Mouse (Mus musculus) right cerebral cortex, postnatal 36 days (tissue): ENCODE data around the gene Pfkfb4.
A peak's percentile ranks its signal among the peaks of the same experiment; 100 is the strongest.

Experiments
- DNase-seq, 2 experiments: peaks; one replicate each; pipeline ENCODE4 v3.0.0; 2022; ENCODE audit warnings: low spot score in 2 of 2, mixed read lengths in 1 of 2

Gene Pfkfb4

DNA sequence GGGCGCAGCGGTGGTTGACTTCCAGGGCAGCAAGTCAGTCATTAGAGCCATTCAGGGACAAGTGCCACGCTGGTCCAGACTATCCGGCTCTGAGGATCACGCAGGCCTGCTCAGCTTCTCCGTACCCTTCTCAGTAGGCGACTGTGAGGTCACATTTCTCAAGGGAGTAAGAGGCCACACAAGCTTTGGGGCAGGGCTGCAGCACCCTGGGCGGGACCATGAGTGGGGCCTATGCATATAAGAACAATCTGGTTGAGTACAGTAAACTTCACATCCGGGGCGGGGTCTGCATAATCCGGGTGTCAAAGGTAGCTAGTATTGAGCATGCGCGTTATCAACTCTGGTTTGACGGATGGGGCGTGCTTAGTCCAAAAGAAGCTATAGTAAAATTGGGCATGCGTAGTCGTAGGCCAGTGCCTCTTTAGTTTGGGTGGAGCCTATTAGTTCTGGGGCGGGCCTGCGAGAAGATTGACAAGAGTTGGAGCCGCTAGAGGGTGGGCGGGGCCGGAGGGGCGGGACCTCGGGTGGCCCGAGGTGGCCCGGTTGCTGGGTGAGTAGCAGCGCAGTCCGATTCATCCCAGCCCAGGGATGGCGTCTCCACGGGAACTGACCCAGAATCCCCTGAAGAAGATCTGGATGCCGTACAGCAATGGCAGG is at the start of gene Pfkfb4:
Pfkfb4 (plus strand) TSS at position 351 of the 657 bp plus-strand sequence.
- peak; percentile 91 to 98 for DNase-seq

DNA sequence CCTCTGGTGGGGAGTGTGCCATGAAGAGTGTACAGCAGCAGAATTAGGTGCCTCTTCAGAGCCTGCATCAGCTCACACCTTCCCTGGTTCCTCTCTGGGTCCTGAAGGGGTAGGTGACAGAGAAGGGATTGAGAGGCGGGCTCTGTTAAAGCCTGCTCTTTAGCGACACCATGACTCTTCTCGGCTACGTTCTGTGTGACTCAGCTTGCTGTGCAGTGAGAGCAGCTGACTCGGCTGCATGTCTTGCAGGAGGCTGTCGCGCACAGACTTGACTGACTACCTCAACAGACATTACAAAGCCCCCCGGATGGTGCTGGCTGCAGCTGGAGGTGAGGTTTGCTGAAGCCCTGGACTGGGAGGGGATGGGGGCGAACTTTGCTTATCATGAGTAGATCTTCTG is 46.5 kb upstream of the Pfkfb4 start:
- no peak for DNase-seq

DNA sequence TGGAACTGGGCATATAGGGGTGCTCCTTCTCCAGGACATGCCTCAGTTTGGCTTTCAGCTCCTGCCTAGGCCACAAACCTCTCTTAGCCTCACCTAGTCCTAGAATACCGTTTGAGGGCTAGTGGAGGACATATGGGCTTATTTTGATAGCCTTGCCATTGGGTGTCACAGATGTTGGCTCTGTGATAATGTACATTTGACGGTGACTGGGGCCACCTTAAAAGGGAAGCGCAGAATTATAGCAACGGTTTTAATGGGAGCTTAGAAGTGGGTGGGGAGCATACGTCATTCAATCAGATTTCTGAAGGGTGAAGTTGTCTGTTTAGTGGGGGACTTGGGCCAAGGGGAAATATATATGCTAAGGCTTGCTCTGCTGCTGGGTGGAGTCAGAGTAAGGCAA is 46.0 kb upstream of the Pfkfb4 start:
- DNase-seq: no peak

DNA sequence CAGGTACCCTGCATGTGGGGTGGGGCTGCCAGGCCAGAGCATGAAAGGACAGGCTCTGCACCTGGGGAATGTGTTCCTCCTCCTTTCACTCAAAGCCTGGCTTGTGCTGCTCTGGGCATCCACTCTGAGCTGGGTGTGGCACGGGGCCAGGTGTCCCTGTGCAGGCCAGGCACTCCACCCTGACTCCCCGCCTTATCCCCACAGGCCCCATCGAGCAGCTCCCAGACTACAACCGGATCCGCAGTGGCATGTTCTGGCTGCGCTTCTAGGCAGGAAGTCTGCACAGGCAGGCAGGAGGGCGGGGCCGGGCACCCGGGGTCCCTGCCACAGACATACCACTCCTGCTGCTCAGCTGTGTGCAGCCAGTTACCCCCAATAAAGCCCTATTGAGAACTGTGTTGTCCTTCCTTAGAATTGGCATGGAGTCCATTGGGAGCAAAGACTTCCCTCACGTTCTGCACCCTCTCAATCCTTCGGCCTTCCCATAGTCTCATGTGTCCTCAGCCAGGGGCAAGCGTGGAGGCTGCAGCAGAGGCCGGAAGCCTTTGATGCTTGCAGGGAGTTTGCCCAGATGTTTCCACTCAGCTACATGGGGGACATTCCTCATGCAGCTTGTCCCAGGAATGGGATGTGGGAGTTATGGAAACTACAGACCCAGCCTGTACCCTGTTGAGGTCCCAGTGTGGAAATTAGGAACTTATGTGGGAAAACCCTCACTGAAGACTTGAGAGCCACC is 42.2 kb upstream of the Pfkfb4 start:
- DNase-seq: no peak

DNA sequence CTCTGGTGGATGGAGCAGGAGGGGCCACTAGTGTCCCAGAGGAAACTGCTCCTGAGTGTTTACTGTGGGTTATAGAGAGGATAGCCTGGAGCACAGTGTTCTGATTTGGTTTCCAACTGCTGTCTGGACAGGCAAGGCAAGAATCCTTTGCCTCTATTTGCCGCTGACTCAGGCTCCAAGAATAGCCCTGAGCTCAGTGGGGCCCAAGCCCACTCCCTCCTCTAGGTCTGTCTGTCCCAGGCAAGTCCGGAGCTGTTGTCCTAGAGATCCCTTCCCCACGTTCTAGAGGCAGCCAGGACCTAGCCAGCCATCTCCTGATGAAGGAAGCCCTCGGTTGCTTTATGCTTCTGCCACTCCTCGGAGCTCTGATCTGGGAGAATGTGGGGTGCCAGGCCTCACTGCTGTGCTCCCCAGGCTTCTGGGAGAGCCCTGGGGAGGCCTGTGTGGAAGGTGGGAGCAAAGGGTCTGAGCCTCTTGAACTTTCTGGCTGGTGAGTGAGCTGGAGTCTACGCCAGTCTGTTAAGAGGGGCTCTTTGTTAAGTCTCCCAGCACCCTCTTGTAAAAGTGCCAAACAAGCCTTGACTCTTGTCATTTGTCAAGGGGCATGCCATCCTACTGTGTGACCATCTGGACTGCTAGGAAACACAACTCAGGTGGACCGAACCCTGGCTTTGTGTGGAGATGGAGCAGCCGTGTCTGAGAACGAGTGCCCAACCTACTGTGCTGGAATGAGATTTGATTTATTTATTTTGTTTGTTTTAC is 41.4 kb upstream of the Pfkfb4 start:
- DNase-seq: no peak

DNA sequence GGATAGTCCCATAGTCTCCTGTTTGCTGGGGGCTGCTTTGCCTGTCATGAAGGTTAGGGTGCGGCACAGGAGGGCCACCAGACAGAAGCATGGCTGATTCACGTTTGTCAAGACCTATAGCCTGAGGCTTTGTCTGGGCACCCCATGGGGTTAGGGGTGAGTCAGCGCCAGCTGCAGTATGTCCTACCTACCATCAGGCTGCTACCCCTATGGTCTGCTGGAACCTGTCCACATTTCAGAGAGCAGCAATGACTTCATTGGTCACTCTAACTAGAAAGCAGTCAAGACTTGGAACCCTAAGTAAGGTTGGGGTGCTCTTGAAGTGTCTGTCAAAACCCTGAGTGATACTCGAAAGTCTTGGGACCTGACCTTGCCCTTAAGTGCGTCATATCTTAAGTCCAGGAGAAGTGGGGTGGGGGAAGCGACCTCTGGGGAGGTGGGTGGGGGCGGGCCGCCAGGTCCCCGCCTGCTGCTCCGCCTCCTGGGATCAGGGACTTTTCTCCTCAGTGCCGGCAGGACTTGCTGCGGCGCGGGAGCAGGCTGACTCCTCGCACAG is 38.4 kb upstream of the Pfkfb4 start, which contains the start of gene Col7a1:
Col7a1 (plus strand) TSS at position 506 of the 556 bp plus-strand sequence.
- DNase-seq: no peak

DNA sequence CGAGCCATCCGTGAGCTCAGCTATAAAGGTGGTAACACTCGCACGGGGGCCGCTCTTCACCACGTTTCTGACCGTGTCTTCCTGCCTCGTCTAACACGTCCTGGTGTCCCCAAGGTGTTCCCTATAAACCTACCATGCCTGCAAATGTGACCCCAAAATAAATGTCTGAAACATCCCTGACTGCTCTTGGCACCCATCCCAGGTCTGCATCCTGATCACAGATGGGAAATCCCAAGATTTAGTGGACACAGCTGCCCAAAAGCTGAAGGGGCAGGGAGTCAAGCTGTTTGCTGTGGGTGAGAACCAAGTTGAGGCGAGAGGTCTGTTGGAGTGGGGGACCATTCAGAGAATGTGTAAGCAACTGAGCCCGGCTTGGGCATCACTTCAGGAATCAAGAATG is 36.3 kb upstream of the Pfkfb4 start:
- DNase-seq: no peak

DNA sequence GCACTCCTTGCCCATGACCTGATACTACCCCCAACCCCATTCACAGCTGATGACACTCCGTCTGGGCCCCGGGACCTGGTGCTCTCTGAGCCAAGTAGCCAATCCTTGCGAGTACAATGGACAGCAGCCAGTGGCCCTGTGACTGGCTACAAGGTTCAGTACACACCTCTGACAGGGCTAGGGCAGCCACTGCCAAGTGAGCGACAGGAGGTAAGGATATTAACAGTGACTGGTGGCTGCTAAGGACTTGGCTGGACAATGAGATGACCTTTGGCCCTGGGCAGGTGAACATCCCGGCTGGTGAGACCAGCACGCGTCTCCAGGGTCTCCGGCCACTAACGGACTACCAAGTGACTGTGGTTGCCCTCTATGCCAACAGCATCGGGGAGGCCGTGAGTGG is 35.7 kb upstream of the Pfkfb4 start:
- no peak for DNase-seq

DNA sequence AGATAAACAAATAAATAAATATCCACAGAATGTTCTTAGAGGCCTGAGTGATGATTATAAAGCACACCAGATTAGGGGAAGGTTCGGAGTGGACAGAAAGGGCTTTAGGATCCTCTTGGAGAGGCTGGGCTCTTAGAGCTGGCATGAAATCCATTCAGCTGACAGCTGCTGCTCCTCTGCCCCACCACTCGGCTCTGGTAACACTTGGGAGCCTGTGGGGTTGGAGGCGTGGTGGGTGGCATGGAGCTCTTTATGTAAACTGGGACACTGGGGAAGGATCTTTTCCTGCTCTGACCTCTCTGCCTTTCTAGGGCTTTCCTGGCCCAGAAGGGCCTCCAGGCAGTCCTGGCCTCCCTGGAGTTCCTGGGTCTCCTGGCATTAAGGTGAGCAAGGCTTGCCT is 28.0 kb upstream of the Pfkfb4 start:
- DNase-seq: no peak

DNA sequence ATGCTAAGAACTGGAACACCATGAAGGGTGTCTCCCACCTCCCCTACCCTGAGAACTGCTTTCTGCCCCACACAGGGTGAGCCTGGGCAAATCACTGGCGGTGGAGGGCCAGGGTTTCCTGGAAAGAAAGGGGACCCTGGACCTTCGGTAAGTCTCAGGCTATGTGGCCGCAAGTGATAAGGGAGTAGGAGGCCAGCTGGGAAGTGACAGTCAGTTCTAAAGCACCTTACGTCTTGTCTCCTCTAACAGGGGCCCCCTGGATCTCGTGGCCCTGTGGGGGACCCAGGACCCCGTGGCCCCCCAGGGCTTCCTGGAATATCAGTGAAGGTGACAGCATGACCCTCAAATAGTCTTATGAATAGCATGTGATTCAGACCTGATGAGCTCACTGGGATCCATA is 27.2 kb upstream of the Pfkfb4 start:
- no peak for DNase-seq

DNA sequence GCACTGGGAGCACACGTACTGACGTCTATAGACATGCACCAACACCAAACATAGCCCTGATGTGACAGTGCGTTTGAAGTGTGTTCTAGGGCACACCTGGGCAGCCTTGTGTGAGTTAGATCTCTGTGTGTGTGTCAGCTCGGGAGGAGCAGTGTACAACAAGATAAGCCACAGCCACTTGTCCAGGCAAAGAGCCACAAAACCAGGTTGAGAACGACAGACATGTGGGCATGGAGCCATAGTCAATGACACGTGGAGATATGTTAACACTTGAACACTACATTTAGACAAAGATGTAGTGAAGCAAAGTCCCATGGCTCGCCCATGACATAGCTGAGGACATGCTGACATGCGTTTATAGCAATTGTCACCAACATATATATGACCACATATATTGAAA is 21.0 kb upstream of the Pfkfb4 start:
- no peak for DNase-seq

DNA sequence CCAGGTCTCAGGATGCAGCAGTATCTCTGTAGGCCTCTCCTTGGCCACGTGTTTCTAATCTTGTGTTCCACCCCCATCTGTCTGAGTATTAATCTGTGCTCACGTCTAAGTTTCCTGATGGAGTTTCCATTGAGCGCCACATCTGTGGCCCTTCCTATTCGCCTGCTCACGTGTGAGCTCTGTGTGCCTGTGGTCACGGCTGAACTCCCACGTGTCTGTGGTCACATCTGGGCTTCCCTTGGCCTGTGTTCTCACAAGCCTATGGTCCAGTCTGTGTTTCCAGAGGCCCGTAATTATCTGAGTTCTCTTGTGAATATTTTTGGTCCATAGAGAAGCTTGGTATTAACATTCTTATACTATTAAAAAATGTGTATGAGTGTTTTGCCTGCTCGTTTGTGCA is 15.1 kb upstream of the Pfkfb4 start:
- DNase-seq: no peak

DNA sequence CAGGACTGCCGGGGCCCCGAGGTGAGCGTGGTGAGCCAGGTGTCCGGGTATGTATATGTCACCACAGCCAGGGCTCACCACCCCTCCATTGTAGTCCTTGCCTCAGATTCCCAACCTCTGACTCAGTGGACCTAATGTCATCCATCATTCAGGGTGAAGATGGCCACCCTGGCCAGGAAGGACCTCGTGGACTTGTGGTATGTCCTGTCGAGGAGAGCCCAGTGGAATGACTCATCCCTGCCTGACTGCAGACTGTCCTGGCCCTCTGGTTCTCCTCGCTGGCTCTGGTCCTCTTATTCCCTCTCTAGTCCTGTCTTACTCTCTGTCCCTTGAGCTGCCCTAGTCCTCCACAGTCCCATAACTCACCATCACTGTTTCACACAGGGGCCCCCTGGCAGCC is 13.6 kb upstream of the Pfkfb4 start:
- DNase-seq: no peak

DNA sequence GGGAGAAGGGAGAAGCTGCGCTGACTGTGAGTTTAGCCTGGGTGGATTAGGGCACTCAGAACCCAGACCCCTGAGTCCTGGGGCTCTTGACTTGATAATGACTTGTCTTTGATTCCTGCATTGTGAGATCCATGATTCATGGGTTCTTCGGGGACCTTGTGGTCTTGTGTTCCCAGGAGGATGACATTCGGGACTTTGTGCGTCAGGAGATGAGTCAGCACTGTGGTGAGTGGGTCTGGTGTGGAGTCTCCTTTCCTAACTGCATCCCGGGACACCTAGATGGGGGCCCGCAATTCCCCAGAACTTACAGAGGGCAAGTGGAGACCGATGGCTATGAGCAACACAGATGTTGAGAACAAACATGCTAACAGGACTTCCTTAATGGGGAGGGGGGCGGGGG is 9.1 kb upstream of the Pfkfb4 start:
- DNase-seq: no peak

DNA sequence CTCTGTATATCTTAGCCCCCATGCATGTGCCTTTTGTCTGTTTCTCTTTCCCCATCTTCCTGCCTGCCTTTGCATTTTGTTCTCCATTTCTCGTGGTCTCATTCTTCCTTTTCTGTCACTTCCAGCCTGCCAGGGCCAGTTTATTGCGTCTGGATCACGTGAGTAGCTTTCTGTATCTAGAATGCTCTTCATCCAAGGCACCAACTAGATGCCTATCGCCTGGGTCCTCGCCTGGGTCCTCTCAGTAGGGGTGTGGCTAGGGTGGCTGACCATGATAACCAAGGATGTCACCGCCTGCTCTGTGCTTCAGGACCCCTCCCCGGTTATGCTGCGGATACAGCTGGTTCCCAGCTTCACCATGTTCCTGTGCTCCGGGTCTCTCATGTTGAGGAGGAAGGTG is 8.4 kb upstream of the Pfkfb4 start:
- DNase-seq: no peak

DNA sequence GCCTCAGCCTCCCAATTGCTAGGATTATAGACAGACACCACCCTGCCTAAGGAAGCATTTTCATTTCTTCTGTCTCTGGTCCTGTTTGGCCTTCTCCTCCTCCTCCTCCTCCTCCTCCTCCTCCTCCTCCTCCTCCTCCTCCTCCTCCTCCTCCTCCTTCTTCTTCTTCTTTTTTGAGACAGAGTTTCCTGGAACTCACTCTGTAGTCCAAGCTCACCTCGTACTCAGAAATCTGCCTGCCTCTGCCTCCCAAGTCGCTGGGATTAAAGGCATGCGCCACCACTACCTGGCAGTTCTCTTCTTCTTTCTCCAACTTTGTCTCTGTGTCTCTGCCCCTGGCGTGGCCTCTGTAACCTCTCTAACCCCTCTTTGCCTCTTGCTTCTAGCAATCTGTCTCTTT is 5.9 kb upstream of the Pfkfb4 start, which contains the start of gene Ucn2:
Ucn2 (plus strand) TSS at position 301 of the 400 bp plus-strand sequence.
- DNase-seq: no peak

DNA sequence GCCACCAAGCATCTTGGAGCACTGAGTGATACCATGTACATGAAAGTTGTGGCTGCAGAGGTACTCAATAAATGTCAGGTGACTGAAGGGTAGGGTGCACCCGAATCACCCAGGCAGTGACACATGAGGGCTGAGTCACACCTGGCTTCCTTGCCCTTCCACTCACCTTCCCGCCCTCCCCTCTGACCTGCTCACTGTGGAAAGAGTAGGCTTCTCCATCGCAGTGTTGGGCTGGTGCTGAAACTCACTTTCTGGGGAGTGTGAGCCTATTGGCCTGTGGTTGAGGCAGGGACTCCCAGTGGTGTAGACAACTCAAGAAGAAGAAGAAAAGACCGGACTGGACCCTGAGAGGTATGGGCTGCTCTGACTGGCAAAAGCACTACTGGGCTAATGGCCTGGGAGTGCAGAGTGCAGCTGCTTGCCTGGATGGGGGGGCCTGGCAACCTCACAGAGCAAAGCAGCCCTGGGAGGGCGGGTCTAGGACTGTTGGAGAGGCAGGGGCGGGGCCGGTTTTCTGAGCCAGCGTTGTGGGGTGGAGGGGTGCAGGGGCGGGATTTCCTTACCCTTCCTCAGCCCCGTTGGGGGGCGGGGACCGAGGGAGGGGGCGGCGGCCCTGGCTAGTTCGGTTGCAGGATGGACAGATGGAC is 3.8 kb upstream of the Pfkfb4 start:
- no peak for DNase-seq

DNA sequence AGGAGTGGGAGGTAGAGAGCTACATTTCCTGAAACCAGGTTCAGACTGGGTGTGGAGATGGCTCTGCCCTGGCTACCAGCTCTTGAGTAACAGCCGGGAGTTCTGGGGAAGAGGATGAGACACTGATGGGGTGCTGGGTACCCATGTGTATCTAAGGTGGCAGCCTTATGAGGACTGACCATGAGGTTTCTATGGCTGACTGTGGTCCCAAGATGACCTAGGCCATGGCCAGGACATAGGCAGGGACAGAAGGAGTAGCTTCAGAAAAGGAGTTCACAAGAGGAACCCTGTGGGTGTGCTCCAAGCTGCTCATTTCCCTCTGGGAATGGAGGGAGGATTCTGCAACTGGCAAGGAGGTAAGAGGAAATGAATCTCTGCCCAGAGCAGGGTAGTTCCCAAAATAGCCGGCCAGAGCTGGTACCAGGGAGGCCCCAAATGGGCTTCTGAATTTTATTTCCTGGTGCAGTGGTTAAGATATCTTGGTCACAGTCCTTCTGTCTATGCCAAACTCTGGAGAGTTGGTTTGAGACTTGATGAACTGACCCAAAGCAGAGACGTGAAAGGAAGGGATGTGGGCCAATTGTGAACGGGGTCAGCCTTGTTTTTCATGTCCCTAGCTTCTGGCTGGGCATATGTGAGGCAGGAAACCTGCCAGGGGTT is 1.6 kb upstream of the Pfkfb4 start:
- DNase-seq: no peak

DNA sequence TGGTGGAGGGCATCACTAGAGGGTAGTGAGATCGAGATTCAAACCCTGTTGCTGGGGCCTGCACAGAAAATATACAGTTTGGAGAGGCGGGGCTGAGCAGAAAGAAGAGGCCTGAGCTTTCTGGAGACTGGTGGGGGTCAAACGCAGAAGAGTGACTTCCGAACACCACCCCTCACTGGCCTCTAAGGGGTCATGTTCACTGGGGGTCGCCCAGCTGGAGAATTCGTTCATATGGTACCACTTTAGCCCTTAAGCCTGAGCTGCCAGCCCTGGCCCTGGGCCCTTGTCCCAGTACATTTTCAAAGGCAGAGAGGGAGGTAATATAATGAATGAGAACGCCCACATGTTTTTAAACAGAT is 1.1 kb upstream of the Pfkfb4 start:
- DNase-seq: no peak

DNA sequence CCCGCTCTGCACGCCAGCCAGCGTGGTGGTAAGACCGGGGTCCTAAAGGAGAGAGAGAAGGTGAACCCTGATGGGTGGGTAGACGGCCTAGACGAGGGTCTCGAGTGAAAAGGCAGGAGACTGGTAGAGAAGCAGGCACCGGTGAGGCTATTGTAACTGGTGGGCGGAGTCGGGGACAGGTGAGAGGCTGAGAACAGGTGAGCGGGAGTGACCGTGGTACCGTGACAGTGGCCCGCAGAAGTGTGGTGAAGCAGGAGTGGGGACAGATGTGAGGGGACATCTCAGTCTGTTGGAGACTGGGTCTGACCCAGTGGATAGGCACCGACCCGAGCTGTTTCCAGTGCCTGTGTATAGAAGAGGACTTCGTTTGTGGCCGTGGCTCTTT is 499 bp downstream of the Pfkfb4 start:
- DNase-seq: no peak

DNA sequence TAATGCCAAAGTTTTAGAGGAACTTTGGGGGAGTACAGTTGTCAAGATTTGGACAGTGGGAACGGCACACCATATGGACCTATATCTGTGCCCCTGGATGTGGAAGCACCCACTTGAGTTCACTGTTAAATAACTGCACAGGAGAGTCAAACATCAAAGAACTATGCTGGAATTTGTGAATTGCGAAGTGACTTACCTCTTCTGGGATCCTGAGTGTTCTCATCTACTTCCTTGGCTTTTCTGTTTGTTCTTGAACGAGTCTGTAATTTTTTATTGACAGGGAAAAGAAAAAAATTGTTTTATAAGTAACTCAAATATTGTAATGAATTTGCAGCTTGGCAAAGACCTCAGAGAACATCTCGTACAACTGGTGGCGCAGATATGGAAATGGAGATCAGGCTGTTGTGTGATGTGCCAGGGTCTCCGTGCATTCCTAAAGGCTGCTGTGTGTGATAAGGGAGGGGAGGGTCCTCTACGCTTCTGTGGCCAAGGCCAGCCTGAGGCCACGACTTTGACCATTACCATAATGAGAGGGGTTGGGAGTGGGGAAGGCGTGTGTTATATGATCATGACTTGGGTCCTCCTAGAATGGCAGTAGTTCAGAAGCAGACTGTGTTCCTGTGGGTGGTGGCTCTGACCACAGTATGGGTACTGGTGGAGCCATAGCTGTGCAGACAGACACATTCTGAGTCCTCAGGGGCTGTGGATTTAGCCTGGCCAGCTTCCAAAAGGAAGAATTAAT is 1.2 kb downstream of the Pfkfb4 start:
- no peak for DNase-seq
